Mouse (Mus musculus): ENCODE data around the gene Lpar6. TPM values are rescaled to one million over a fixed set of nuclear protein-coding genes. Genes with fewer than 3 reads are reported as not detected.

Gene Lpar6
- polyA plus RNA-seq, 1 experiment from 2014 or later = 14.4 TPM

DNA sequence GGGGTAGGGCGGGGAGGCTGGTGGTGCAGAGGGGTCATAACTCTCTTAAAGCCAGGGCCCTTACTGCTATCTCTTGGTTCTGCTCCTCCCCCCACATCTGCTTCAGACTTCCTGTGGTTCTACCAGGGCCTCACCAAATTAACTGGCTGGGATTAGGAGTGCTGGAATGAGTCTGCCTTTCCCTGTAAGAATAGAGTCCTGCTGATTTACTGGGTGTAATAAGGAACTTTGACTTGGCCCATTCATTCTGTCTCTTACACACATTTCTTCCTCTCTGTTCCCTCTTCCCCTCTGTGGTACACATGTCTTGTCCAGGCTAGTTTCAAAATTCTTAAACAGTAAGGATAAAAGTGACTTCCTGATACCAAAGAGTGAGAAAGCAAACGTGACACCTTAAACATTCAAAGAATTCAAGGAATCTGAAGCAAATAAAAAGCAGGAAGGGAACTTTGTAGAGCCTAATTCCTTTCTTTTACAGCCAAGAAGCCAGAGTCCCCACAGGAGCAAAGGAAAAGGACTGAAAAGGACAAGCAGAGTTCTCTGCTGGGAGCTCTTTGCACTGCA lies 3.1 kb upstream of the Lpar6 start:
- Histone ChIP-seq H3K9ac (no peak overlapping the region), H3K9me3 (no peaks in the 10 kb centered on the region), H3K27ac (peak overlapping the region; percentile 87), H3K4me3 (no peak overlapping the region), H3K4me2 (no peak overlapping the region), H3K4me1 (peaks cover 12% of the 10 kb centered on the region), H3K36me3 (no peaks in the 10 kb centered on the region), H3K27me3 (no peaks in the 10 kb centered on the region)
- ATAC-seq (ENCODE audit: borderline replicate concordance, extremely low read depth, low FRiP score, low TSS enrichment) = peak; percentile 45; the same call in 1 of the 2 replicates
- WGBS = 13% methylated on average over 2 of the region's 2 CpGs

DNA sequence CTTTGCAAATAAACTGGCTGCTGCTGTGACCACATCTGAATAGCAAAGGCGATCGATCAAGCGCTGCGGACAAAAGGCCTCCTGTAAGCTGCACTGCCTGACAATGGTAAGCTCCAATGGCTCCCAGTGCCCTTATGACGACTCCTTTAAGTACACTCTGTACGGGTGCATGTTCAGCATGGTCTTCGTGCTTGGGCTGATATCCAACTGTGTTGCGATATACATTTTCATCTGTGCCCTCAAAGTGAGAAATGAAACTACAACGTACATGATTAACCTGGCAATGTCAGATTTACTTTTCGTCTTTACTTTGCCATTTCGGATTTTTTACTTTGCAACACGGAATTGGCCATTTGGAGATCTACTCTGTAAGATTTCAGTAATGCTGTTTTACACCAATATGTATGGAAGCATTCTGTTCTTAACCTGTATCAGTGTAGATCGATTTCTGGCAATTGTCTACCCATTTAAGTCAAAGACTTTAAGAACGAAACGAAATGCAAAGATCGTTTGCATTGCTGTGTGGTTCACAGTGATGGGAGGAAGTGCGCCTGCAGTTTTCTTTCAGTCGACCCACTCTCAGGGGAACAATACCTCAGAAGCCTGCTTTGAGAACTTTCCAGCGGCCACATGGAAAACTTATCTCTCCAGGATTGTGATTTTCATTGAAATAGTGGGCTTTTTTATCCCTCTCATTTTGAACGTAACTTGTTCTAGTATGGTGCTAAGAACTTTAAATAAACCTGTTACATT lies 979 bp downstream of the Lpar6 start:
- WGBS = under 1% methylated on average over 20 of the region's 20 CpGs
- Histone ChIP-seq H3K36me3 (0 out of 2 replicates have a peak, but pooled peaks cover 6% of the 10 kb centered on the region), H3K27me3 (no peaks in the 10 kb centered on the region), H3K4me3 (peak overlapping the region; percentile 54), H3K4me2 (peak overlapping the region; percentile 57), H3K4me1 (peaks cover 14% of the 10 kb centered on the region), H3K27ac (peak overlapping the region; percentile 93), H3K9ac (peak overlapping the region; percentile 58), H3K9me3 (no peaks in the 10 kb centered on the region)
- ATAC-seq (ENCODE audit: borderline replicate concordance, extremely low read depth, low FRiP score, low TSS enrichment) = peak; percentile 82

DNA sequence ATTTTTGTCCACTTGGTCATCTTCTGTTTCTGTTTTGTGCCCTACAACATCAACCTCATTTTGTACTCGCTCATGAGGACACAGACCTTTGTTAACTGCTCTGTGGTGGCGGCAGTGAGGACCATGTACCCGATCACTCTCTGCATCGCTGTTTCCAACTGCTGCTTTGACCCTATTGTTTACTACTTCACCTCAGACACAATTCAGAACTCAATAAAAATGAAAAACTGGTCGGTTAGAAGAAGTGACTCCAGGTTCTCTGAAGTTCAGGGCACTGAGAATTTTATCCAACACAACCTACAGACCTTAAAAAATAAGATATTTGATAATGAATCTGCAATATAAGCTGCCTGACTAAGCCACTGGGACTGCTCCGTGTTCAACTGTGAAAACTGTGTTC lies 1.6 kb downstream of the Lpar6 start:
- Histone ChIP-seq H3K4me1 (peaks cover 11% of the 10 kb centered on the region), H3K36me3 (0 out of 2 replicates have a peak, but pooled peaks cover 6% of the 10 kb centered on the region), H3K9ac (peak overlapping the region; percentile 58), H3K9me3 (no peaks in the 10 kb centered on the region), H3K4me2 (peak overlapping the region; percentile 57), H3K4me3 (peak overlapping the region; percentile 54), H3K27ac (peak overlapping the region; percentile 93), H3K27me3 (no peaks in the 10 kb centered on the region)
- no peak for ATAC-seq (ENCODE audit: borderline replicate concordance, extremely low read depth, low FRiP score, low TSS enrichment)
- 0% methylated on average over 6 of the region's 6 CpGs for WGBS

DNA sequence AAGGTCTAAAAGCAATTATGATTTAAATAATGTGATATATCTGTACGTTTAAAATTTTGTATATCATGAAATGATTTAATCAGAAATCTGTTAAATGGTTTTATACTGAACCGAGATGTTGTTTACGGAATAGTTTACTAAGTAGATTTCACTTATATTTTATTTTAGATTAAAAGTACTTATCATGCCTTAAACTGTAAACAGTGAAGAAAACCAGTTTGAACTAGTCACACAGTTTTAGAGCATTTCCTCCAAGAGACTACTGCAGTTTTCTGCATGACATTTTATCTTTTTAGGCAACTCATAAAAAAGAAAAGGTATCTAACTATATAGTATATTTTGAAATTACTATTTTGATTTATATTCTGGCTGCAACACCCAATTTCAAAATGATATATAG lies 2.2 kb downstream of the Lpar6 start:
- H3K27me3 ChIP-seq = no peaks in the 10 kb centered on the region
- no peaks in the 10 kb centered on the region for H3K9me3 ChIP-seq
- H3K36me3 ChIP-seq = 0 out of 2 replicates have a peak, but pooled peaks cover 6% of the 10 kb centered on the region
- no peak overlapping the region for H3K27ac ChIP-seq
- WGBS = 18% methylated on average over 3 of the region's 3 CpGs
- H3K4me1 ChIP-seq = peaks cover 8% of the 10 kb centered on the region; the same call in 1 of the 2 replicates
- no peak overlapping the region for H3K4me3 ChIP-seq
- no peak for ATAC-seq (ENCODE audit: borderline replicate concordance, extremely low read depth, low FRiP score, low TSS enrichment)
- H3K4me2 ChIP-seq = no peak overlapping the region
- no peak overlapping the region for H3K9ac ChIP-seq

DNA sequence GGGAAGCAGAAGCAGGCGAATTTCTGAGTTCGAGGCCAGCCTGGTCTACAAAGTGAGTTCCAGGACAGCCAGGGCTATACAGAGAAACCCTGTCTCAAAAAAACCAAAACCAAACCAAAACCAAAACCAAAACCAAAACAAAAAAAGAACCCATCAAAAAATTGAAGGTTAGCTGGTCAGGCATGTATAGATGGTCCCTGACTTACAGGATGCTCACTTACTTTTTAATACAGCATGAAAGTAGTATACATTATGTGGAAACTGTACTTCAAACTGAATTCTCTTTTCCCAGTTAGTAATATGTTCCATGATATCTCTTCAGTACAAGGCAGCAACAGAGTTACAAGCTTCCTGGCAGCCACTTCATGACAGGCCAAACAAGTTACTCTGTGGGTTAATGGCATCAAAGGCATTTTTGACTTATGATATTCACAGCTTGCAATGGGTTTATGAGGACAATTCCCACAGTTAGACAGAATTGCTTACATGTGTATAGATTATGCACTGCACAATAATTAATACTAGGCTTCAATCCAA lies 6.4 kb downstream of the Lpar6 start:
- no peak for ATAC-seq (ENCODE audit: borderline replicate concordance, extremely low read depth, low FRiP score, low TSS enrichment)
- H3K27ac ChIP-seq = no peak overlapping the region
- H3K27me3 ChIP-seq = no peaks in the 10 kb centered on the region
- H3K9me3 ChIP-seq = no peaks in the 10 kb centered on the region
- no peak overlapping the region for H3K4me3 ChIP-seq
- 0 out of 2 replicates have a peak, but pooled peaks cover 6% of the 10 kb centered on the region for H3K36me3 ChIP-seq
- no peak overlapping the region for H3K4me2 ChIP-seq
- 86% methylated on average over 2 of the region's 2 CpGs for WGBS
- 0 out of 2 replicates have a peak, but pooled peaks cover 3% of the 10 kb centered on the region for H3K4me1 ChIP-seq
- H3K9ac ChIP-seq = no peak overlapping the region

DNA sequence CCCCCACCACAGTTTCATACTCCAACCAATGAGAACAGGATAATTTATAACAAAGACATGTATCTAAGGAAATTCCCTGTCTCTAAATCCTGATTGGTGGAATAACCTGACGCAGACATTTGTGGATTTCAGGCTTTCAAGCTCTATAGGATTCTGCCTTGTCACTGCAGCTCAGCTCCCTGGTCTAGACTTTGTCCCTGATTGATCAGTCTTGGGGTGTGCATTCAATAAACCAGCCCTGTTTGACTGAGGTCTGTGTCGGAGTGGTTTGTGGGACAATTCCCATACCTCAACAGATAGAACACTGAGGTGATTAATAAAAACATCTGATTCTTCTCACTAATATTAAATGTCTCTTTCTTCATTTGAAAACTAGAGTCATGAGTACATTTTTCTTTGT lies 12.4 kb downstream of the Lpar6 start:
- no peak for ATAC-seq (ENCODE audit: borderline replicate concordance, extremely low read depth, low FRiP score, low TSS enrichment)
- Histone ChIP-seq H3K9me3 (no peaks in the 10 kb centered on the region), H3K27me3 (no peaks in the 10 kb centered on the region), H3K36me3 (no peaks in the 10 kb centered on the region), H3K4me2 (no peak overlapping the region), H3K4me1 (0 out of 2 replicates have a peak, but pooled peaks cover 4% of the 10 kb centered on the region), H3K4me3 (no peak overlapping the region), H3K9ac (no peak overlapping the region), H3K27ac (no peak overlapping the region)
- WGBS = 94% methylated on average over 2 of the region's 2 CpGs

DNA sequence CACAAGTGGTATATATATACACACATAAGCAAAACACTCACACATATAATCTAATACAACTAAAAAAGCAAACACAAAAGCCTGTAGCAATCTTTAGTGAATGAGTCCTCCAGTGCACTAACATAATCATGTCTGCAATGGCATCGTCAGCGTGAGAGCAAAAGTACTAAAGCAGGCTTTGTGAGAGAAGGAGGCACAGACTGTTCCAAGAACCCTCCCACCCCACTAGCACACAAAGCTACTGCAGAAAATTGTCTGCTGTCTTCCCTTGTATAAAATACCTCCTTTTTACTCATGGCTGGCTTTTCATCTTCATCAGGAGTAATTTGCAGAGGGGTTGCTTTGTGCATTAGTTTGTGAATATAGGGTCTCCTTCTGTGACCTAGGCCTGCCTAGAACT lies 14.6 kb downstream of the Lpar6 start:
- H3K9ac ChIP-seq = no peak overlapping the region
- H3K4me3 ChIP-seq = no peak overlapping the region
- H3K27ac ChIP-seq = no peak overlapping the region
- no peak for ATAC-seq (ENCODE audit: borderline replicate concordance, extremely low read depth, low FRiP score, low TSS enrichment)
- H3K27me3 ChIP-seq = no peaks in the 10 kb centered on the region
- H3K4me2 ChIP-seq = no peak overlapping the region
- no peaks in the 10 kb centered on the region for H3K9me3 ChIP-seq
- H3K4me1 ChIP-seq = peaks cover 10% of the 10 kb centered on the region
- no peaks in the 10 kb centered on the region for H3K36me3 ChIP-seq
- WGBS = 69% methylated on average over 2 of the region's 2 CpGs

DNA sequence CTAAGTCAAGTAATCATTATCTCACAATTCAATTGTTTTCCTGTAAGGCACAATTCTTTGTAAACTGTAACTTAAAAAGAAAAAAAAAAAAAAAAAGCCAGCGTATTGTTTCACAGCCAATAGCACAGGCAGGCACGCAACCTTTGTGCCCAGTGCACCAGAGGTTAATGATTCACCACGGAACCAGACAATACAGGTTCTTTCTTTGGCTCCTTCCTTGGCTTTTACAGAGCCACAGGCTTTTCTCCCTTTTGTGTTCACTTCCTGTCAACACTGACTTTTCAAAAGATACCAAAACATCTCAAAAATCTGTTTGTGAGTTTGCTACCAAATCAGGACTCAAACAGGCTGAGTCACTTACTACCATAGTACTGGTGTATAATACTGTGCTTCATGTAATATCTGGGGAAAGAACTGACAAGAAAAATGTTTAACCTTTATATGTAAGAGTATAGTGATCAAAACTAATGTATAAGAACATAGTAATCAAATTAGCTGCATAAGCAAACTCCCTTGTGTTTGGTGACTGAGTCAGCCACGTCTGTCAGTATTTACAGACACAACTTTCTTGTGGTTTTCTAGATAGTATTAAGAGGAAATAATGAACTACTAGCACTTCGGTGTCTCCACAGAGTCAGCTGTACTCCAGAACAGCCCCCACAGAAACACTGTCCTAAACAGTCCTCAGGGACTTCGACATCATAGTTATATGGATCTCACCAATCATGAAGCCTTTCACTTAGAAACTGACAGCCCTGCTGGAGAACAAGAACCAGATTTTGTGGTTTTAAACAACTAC lies 16.0 kb downstream of the Lpar6 start:
- no peaks in the 10 kb centered on the region for H3K27me3 ChIP-seq
- H3K9ac ChIP-seq = no peak overlapping the region
- 0 out of 2 replicates have a peak, but pooled peaks have one; percentile 11 for ATAC-seq (ENCODE audit: borderline replicate concordance, extremely low read depth, low FRiP score, low TSS enrichment)

DNA sequence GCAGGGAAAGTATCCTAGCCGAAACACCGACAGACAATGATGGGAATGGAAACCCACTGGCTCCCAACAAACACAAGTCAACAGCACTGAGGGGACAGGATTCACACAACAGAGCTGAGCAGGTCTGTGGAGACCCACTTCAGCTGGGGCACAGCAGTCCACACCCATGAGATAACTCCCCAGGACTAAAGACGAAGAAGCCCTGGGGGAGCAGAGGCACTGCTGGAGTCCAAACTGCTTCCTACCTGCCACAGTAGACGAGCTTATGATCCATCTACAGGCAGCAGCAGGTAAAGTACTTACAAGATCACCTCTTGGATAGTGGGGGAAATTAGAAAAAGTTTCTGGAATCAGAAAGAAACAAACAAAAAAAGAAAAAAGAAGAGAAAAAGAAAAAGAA lies 16.7 kb downstream of the Lpar6 start:
- no peaks in the 10 kb centered on the region for H3K9me3 ChIP-seq
- H3K36me3 ChIP-seq = no peaks in the 10 kb centered on the region
- H3K4me2 ChIP-seq = no peak overlapping the region
- 74% methylated on average over 4 of the region's 4 CpGs for WGBS
- no peak for ATAC-seq (ENCODE audit: borderline replicate concordance, extremely low read depth, low FRiP score, low TSS enrichment)
- no peak overlapping the region for H3K4me3 ChIP-seq
- H3K27ac ChIP-seq = peak overlapping the region; percentile 33; the same call in 1 of the 2 replicates
- H3K9ac ChIP-seq = no peak overlapping the region
- H3K27me3 ChIP-seq = no peaks in the 10 kb centered on the region
- H3K4me1 ChIP-seq = peaks cover 17% of the 10 kb centered on the region

More for the DNA sequence above, 16.0 kb downstream of the Lpar6 start:
- Histone ChIP-seq H3K4me2 (no peak overlapping the region), H3K4me3 (no peak overlapping the region), H3K27ac (peak overlapping the region; percentile 46; the same call in 1 of the 2 replicates), H3K9me3 (no peaks in the 10 kb centered on the region), H3K36me3 (no peaks in the 10 kb centered on the region), H3K4me1 (peaks cover 17% of the 10 kb centered on the region)
- 36% methylated on average over 6 of the region's 6 CpGs for WGBS

DNA sequence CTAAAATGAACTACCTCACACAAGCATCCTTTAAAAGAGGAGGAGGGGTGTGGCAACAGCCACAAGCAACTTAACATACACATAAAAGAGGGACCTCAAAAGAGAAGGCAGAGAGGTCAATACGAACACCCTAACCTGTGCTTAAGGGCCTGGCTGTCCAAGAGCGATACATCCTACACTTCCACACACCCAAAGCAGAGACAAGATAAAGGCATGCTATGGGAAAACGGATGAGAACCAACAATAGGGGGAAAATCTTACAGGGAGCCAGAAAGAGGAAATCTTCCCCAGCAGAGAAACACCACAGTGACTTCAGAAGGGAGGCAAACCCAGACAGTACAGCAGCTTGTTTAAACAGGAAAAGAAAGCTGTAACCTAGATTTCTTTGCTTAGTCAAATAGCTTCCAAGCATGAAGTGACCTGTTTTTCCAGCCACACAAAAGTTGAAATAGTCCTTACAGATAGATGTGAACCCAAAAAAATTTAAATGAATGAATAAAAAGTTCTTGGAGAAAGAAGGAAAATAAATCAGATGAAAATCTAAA lies 17.8 kb downstream of the Lpar6 start:
- 0 out of 2 replicates have a peak overlapping the region, but pooled peaks have one; percentile 41 for H3K27ac ChIP-seq
- ATAC-seq (ENCODE audit: borderline replicate concordance, extremely low read depth, low FRiP score, low TSS enrichment) = no peak

DNA sequence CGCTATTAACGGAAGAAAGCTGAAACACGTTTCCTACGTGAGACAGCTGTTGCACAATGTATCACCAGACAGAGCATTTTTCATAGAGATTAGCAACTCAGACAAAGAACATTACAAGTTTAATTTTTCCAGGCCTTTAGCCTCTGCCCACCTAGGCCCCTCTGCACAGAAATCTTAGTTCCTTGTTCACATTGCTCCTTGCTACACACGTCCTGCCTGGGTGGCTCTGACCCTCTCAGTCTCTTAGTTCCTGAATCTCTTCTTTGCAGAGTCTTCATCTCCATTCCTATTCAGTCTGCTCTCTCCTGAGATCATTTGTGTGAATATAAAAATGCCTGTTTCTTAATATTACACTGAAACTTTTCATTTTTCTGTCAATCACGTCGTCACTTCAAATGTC lies 19.7 kb downstream of the Lpar6 start:
- Histone ChIP-seq H3K4me3 (no peak overlapping the region), H3K9me3 (no peaks in the 10 kb centered on the region), H3K27me3 (no peaks in the 10 kb centered on the region), H3K36me3 (no peaks in the 10 kb centered on the region), H3K4me1 (peaks cover 17% of the 10 kb centered on the region), H3K9ac (no peak overlapping the region), H3K27ac (0 out of 2 replicates have a peak overlapping the region, but pooled peaks have one; percentile 3), H3K4me2 (no peak overlapping the region)
- ATAC-seq (ENCODE audit: borderline replicate concordance, extremely low read depth, low FRiP score, low TSS enrichment) = no peak
- WGBS = 51% methylated on average over 7 of the region's 7 CpGs

More for the DNA sequence above, 17.8 kb downstream of the Lpar6 start:
- no peaks in the 10 kb centered on the region for H3K36me3 ChIP-seq
- no peak overlapping the region for H3K9ac ChIP-seq
- H3K4me1 ChIP-seq = peaks cover 17% of the 10 kb centered on the region
- no peak overlapping the region for H3K4me2 ChIP-seq
- WGBS = 41% methylated on average over 3 of the region's 3 CpGs
- H3K27me3 ChIP-seq = no peaks in the 10 kb centered on the region
- H3K9me3 ChIP-seq = no peaks in the 10 kb centered on the region
- H3K4me3 ChIP-seq = no peak overlapping the region

Data from lung, embryonic 15.5 days (tissue).